In the genomic region with DNA sequence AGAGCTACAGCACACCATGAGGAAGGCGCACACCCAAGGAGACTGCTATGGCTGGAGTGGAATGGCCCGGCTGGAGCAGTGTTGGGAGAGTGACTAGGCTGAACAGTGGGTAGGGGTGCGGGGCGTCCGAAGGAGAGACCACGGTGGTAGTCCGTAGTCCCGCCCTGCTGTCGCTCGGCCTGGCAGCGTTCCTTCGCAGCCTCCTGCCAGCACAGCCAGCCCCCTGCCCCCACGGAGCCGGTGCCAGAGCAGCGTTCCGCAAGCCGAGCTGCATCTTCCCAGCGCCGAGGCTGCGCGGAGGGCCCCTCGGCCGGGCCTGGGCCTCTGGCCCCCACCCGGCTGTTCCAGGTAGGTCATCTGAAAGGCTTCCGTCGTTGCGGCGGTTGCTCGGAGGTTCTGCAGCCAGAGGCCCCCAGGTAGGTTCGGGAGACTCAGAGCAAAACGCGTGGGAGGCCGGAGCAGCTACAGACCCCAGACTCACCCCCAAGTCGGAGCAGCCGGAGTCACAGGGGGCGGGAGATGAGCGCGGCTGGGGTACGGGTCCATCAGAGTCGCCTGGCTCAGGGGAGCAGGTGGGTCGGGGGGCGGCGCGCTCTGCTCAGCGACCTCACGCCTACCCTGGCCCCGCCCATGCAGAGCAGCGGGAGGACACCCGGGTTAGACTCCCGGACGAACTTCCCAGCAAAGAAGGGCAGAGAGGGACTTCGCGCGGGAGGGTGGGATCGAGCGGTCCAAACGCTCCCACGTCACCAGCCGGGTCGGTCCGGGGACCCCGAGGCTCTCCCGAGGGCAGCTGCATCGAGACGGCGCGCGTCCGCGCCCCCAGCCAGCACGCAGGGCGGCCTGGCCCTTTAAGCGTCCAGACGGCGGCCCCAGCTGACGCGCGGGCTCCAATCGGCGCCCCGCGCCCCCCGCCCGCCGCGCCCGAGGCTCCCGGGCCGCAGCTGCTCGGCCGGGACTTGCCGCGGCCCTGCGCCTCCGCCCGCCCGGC, we compare ENCODE assay signal across 8 mouse cellular contexts. TPM values are rescaled to one million over a fixed set of nuclear protein-coding genes. Genes with fewer than 3 reads are reported as not detected.
DNase-seq lines count a peak whose midpoint lies in the region; ATAC-seq and TF ChIP-seq lines count a peak whose summit lies in the region.

A gene (plus strand): TSS at position 240 of the 991 bp plus-strand sequence.

- peaks cover 51% of the 10 kb centered on the region for H3K27me3 ChIP-seq in erythroblast, embryonic 14.5 days (ENCODE audit: control insufficient read depth)
- H3K27me3 ChIP-seq in hindbrain, embryonic 11.5 days (ENCODE audit: control insufficient read depth, insufficient read depth, low read length), result no peaks in the 10 kb centered on the region
- H3K27me3 ChIP-seq in lung, postnatal 0 days (replicated peaks; ENCODE audit: insufficient read depth, low read length), result no peaks in the 10 kb centered on the region

- peak within 1 kb of the TSS; percentile 92 for H3K27ac ChIP-seq in hindbrain, embryonic 11.5 days (ENCODE audit: low read depth, low read length)
- peak within 1 kb of the TSS; percentile 84 for H3K27ac ChIP-seq in lung, postnatal 0 days (ENCODE audit: low read length)

- TF ChIP-seq CTCF in lung, postnatal 0 days (IDR thresholded peaks at IDR 0.05), result no peak

- H3K9ac ChIP-seq in hindbrain, embryonic 11.5 days (ENCODE audit: low read depth, low read length), result peak within 1 kb of the TSS; percentile 81
- H3K9ac ChIP-seq in lung, postnatal 0 days (replicated peaks; ENCODE audit: low read depth), result peak within 1 kb of the TSS; percentile 86

- H3K4me3 ChIP-seq in erythroblast, embryonic 14.5 days (replicated peaks), result peak within 1 kb of the TSS; percentile 53
- peak within 1 kb of the TSS; percentile 78 for H3K4me3 ChIP-seq in hindbrain, embryonic 11.5 days (ENCODE audit: low read depth, low read length)
- peak within 1 kb of the TSS; percentile 77 for H3K4me3 ChIP-seq in lung, postnatal 0 days (ENCODE audit: low read depth, low read length)

- DNase-seq in cerebellum, adult 8-10 months, result peak; percentile 60
- peak in 1 of 2 experiments; percentile 70 for DNase-seq in frontal cortex, adult 2 months (ENCODE audit: extremely low spot score in 1 of 2, low spot score in 1 of 2)
- DNase-seq in hindbrain, embryonic 11.5 days (ENCODE audit: low spot score), result peak; percentile 86
- peak; percentile 76 to 80 for DNase-seq in layer of hippocampus, postnatal 14 days (ENCODE audit: low spot score in 2 of 2)
- peak; percentile 78 for DNase-seq in lung, postnatal 0 days (ENCODE audit: low spot score)
- DNase-seq in right cerebral cortex, postnatal 14 days, result peak; percentile 80

- WGBS in hindbrain, embryonic 11.5 days, result under 1% methylated on average over 77 of the region's 97 CpGs
- WGBS in lung, postnatal 0 days, result 2% methylated on average over 60 of the region's 97 CpGs

- H3K4me1 ChIP-seq in erythroblast, embryonic 14.5 days (ENCODE audit: control insufficient read depth), result peaks cover 8% of the 10 kb centered on the region
- peaks cover 16% of the 10 kb centered on the region for H3K4me1 ChIP-seq in hindbrain, embryonic 11.5 days (replicated peaks; ENCODE audit: control insufficient read depth, insufficient read depth, low read length)
- H3K4me1 ChIP-seq in lung, postnatal 0 days (ENCODE audit: insufficient read depth, low read depth, low read length), result no peaks in the 10 kb centered on the region

- peaks cover 41% of the 10 kb centered on the region for H3K36me3 ChIP-seq in erythroblast, embryonic 14.5 days (ENCODE audit: control insufficient read depth)
- peaks cover 7% of the 10 kb centered on the region; the same call in 1 of the 2 replicates for H3K36me3 ChIP-seq in hindbrain, embryonic 11.5 days (ENCODE audit: control insufficient read depth, insufficient read depth, low read length)
- peaks cover 9% of the 10 kb centered on the region for H3K36me3 ChIP-seq in lung, postnatal 0 days (ENCODE audit: insufficient read depth, low read length)

- no peak for TF ChIP-seq EP300 in lung, postnatal 0 days (IDR thresholded peaks at IDR 0.05)

- no peaks in the 10 kb centered on the region for H3K9me3 ChIP-seq in erythroblast, embryonic 14.5 days (ENCODE audit: control insufficient read depth, low read length)
- H3K9me3 ChIP-seq in hindbrain, embryonic 11.5 days (ENCODE audit: control insufficient read depth, low read length), result no peaks in the 10 kb centered on the region
- no peaks in the 10 kb centered on the region for H3K9me3 ChIP-seq in lung, postnatal 0 days (ENCODE audit: low read length)

- peak within 1 kb of the TSS; percentile 94 for H3K4me2 ChIP-seq in hindbrain, embryonic 11.5 days (replicated peaks; ENCODE audit: low read depth, low read length)
- H3K4me2 ChIP-seq in lung, postnatal 0 days (replicated peaks; ENCODE audit: low read depth, low read length), result peak within 1 kb of the TSS; percentile 99

- no peak for ATAC-seq in erythroblast, adult 5-6 weeks (replicated peaks; ENCODE audit: low FRiP score, poor library complexity, severe bottlenecking)
- peak; percentile 87 for ATAC-seq in hindbrain, embryonic 11.5 days (ENCODE audit: low FRiP score)
- ATAC-seq in lung, postnatal 0 days, result peak; percentile 84

RNA-seq across cellular contexts. Expression of the gene that starts here (rescaled TPM):
- 0.03 and 0.04 TPM in 2 replicates for polyA plus RNA-seq in erythroblast, embryonic 14.5 days (2012)
- 2.1 TPM in 1 of 2 replicates, not detected in the other for total RNA-seq in erythroblast, adult 5-6 weeks (2015; ENCODE audit: low replicate concordance)
- 0.42 and 0.43 TPM in 2 replicates for total RNA-seq in erythroblast, adult 5-6 weeks (2017; ENCODE audit: low replicate concordance)
- 98.0 and 101 TPM in 2 replicates for polyA plus RNA-seq in frontal cortex, adult 2 months (2012; rRNA removed)
- 6.0 and 7.2 TPM in 2 replicates for polyA plus RNA-seq in hindbrain, embryonic 11.5 days (2014; fragmentation: Nextera tagmentation; extraction: Ambion mirVana)
- 100 to 1,000 TPM; 105 to 107 TPM for total RNA-seq in layer of hippocampus, postnatal 14 days (2021)
- 10.7 and 11.2 TPM in 2 replicates for polyA plus RNA-seq in lung, postnatal 0 days (2015; fragmentation: Nextera tagmentation; extraction: Ambion mirVana)

Comparison
In these comparisons a context has a peak if more than half of its experiments do, and no peak if none do; other contexts are left out.
1. RNA of the gene that starts here (total RNA-seq): 105 to 107 TPM in layer of hippocampus, postnatal 14 days; 0.42 to 2.1 TPM in erythroblast, adult 5-6 weeks; every median in the first group is over 10 times any median in the second.
2. Peak in every context shown above with its lines, with median percentiles within 50 percentile points of each other: H3K4me3 ChIP-seq.